Mouse (Mus musculus) stomach, embryonic 15.5 days (tissue): ENCODE measurements around the gene Rab5c. TPM values are rescaled to one million over a fixed set of nuclear protein-coding genes. Genes with fewer than 3 reads are reported as not detected.

Source experiments
- ATAC-seq: fragments of 200-750 bp; cut with Nextera tagmentation; 2 replicates; pipeline ENCODE4 v1.8.0; 2017; ENCODE audit warnings: low read depth, moderate number of reproducible peaks, moderate TSS enrichment; ENCODE audit not compliant: insufficient read depth, low FRiP score
- H3K27ac ChIP-seq: fragments of 300-500 bp; sonication (generic); 2 replicates; pipeline ENCODE4 v1.5.1; 2015; ENCODE audit warnings: mild to moderate bottlenecking, inconsistent platforms
- H3K27me3 ChIP-seq: fragments of 300-500 bp; sonication (generic); replicated peaks from 2 replicates; pipeline ENCODE4 v1.6.1; 2015; ENCODE audit warnings: inconsistent platforms
- H3K36me3 ChIP-seq: fragments of 300-500 bp; sonication (generic); 2 replicates; pipeline ENCODE4 v1.6.1; 2015; ENCODE audit warnings: inconsistent platforms
- H3K4me1 ChIP-seq: fragments of 300-500 bp; sonication (generic); 2 replicates; pipeline ENCODE4 v1.6.1; 2015; ENCODE audit warnings: inconsistent platforms
- H3K4me2 ChIP-seq: fragments of 300-500 bp; sonication (generic); 2 replicates; pipeline ENCODE4 v1.6.1; 2015; ENCODE audit warnings: mild to moderate bottlenecking, inconsistent platforms
- H3K4me3 ChIP-seq: fragments of 300-500 bp; sonication (generic); replicated peaks from 2 replicates; pipeline ENCODE4 v1.5.1; 2015; ENCODE audit warnings: inconsistent platforms
- H3K9ac ChIP-seq: fragments of 300-500 bp; sonication (generic); 2 replicates; pipeline ENCODE4 v1.6.1; 2015; ENCODE audit warnings: inconsistent platforms
- H3K9me3 ChIP-seq: fragments of 300-500 bp; sonication (generic); 2 replicates; pipeline ENCODE4 v1.6.1; 2016; ENCODE audit warnings: inconsistent platforms
- WGBS: fragments of 180-500 bp; shearing (Covaris S2); methylation state at CpG from one replicate; pipeline ENCODE4 v1.1.7; 2015; 5-methylcytosine and 5-hydroxymethylcytosine counted together
- polyA plus RNA-seq: library from polyadenylated mRNA; unstranded; fragments of >200 nt; fragmentation: Nextera tagmentation; extraction: Ambion mirVana; gene quantifications from 2 replicates; pipeline ENCODE4 v1.2.1, GENCODE M21; 2015

Gene Rab5c
- polyA plus RNA-seq, 1 experiment from 2014 or later: 25.5 TPM

GRCm38 (mm10) chr11:100750127-100750526, 12.1 kb upstream of the Rab5c start:
- no peak overlapping the region for H3K27ac ChIP-seq
- H3K4me3 ChIP-seq: no peak overlapping the region
- H3K27me3 ChIP-seq: peaks cover 21% of the 10 kb centered on the region; the same call in 1 of the 2 replicates
- H3K4me2 ChIP-seq: no peak overlapping the region
- no peak for ATAC-seq
- H3K9me3 ChIP-seq: no peaks in the 10 kb centered on the region
- no peak overlapping the region for H3K9ac ChIP-seq
- 79% methylated on average over 16 of the region's 16 CpGs for WGBS
- H3K4me1 ChIP-seq: no peaks in the 10 kb centered on the region
- no peaks in the 10 kb centered on the region for H3K36me3 ChIP-seq

GRCm38 (mm10) chr11:100749469-100749868, 11.5 kb upstream of the Rab5c start:
- H3K36me3 ChIP-seq: no peaks in the 10 kb centered on the region
- H3K9me3 ChIP-seq: no peaks in the 10 kb centered on the region
- no peak for ATAC-seq
- no peak overlapping the region for H3K4me3 ChIP-seq
- H3K9ac ChIP-seq: no peak overlapping the region
- 40% methylated on average over 25 of the region's 25 CpGs for WGBS
- peaks cover 21% of the 10 kb centered on the region; the same call in 1 of the 2 replicates for H3K27me3 ChIP-seq
- no peak overlapping the region for H3K4me2 ChIP-seq
- H3K27ac ChIP-seq: no peak overlapping the region
- H3K4me1 ChIP-seq: no peaks in the 10 kb centered on the region

- ATAC-seq: no peak
- no peaks in the 10 kb centered on the region for H3K9me3 ChIP-seq
- H3K36me3 ChIP-seq: no peaks in the 10 kb centered on the region
These were observed 10.6 kb upstream of the Rab5c start for GRCm38 (mm10) chr11:100748620-100749019.

GRCm38 (mm10) chr11:100747114-100747513, 9.1 kb upstream of the Rab5c start:
- Histone ChIP-seq H3K4me1 (no peaks in the 10 kb centered on the region), H3K9me3 (no peaks in the 10 kb centered on the region), H3K4me2 (no peak overlapping the region), H3K27ac (no peak overlapping the region), H3K9ac (no peak overlapping the region), H3K36me3 (no peaks in the 10 kb centered on the region), H3K4me3 (no peak overlapping the region), H3K27me3 (peaks cover 21% of the 10 kb centered on the region; the same call in 1 of the 2 replicates)
- WGBS: 65% methylated on average over 5 of the region's 5 CpGs
- no peak for ATAC-seq

More at GRCm38 (mm10) chr11:100748620-100749019, 10.6 kb upstream of the Rab5c start:
- Histone ChIP-seq H3K4me1 (no peaks in the 10 kb centered on the region), H3K27me3 (peaks cover 21% of the 10 kb centered on the region; the same call in 1 of the 2 replicates), H3K4me2 (no peak overlapping the region), H3K9ac (no peak overlapping the region), H3K27ac (no peak overlapping the region), H3K4me3 (no peak overlapping the region)
- WGBS: 62% methylated on average over 4 of the region's 4 CpGs

- no peaks in the 10 kb centered on the region for H3K9me3 ChIP-seq
- H3K27ac ChIP-seq: no peak overlapping the region
- H3K4me3 ChIP-seq: no peak overlapping the region
- WGBS: 80% methylated on average over 10 of the region's 10 CpGs
- no peaks in the 10 kb centered on the region for H3K36me3 ChIP-seq
- H3K27me3 ChIP-seq: peaks cover 21% of the 10 kb centered on the region; the same call in 1 of the 2 replicates
- H3K9ac ChIP-seq: no peak overlapping the region
- no peak overlapping the region for H3K4me2 ChIP-seq
- H3K4me1 ChIP-seq: no peaks in the 10 kb centered on the region
- ATAC-seq: no peak
These were observed 8.5 kb upstream of the Rab5c start for GRCm38 (mm10) chr11:100746546-100746945.

GRCm38 (mm10) chr11:100745085-100745484, 7.1 kb upstream of the Rab5c start:
- no peaks in the 10 kb centered on the region for H3K36me3 ChIP-seq
- H3K4me2 ChIP-seq: no peak overlapping the region
- ATAC-seq: no peak
- 13% methylated on average over 6 of the region's 6 CpGs for WGBS
- no peak overlapping the region for H3K4me3 ChIP-seq
- H3K27me3 ChIP-seq: peaks cover 19% of the 10 kb centered on the region; the same call in 1 of the 2 replicates
- H3K4me1 ChIP-seq: no peaks in the 10 kb centered on the region
- no peak overlapping the region for H3K9ac ChIP-seq
- no peaks in the 10 kb centered on the region for H3K9me3 ChIP-seq
- no peak overlapping the region for H3K27ac ChIP-seq

- peaks cover 12% of the 10 kb centered on the region for H3K4me1 ChIP-seq
- H3K27me3 ChIP-seq: no peaks in the 10 kb centered on the region
- no peaks in the 10 kb centered on the region for H3K9me3 ChIP-seq
- no peak overlapping the region for H3K4me3 ChIP-seq
- H3K27ac ChIP-seq: no peak overlapping the region
- H3K4me2 ChIP-seq: no peak overlapping the region
- no peak for ATAC-seq
- H3K9ac ChIP-seq: no peak overlapping the region
- H3K36me3 ChIP-seq: no peaks in the 10 kb centered on the region
- WGBS: 65% methylated on average over 6 of the region's 6 CpGs
These were observed 3.3 kb upstream of the Rab5c start for GRCm38 (mm10) chr11:100741348-100741747.

- Histone ChIP-seq H3K9me3 (no peaks in the 10 kb centered on the region), H3K4me1 (peaks cover 23% of the 10 kb centered on the region), H3K9ac (no peak overlapping the region), H3K4me2 (peak overlapping the region; percentile 70), H3K36me3 (no peaks in the 10 kb centered on the region), H3K27ac (no peak overlapping the region), H3K4me3 (peak overlapping the region; percentile 100), H3K27me3 (no peaks in the 10 kb centered on the region)
- no peak for ATAC-seq
- WGBS: 19% methylated on average over 5 of the region's 5 CpGs
These were observed 734 bp upstream of the Rab5c start for GRCm38 (mm10) chr11:100738749-100739148.

- H3K4me1 ChIP-seq: peaks cover 23% of the 10 kb centered on the region
- H3K27me3 ChIP-seq: no peaks in the 10 kb centered on the region
- H3K4me3 ChIP-seq: peak overlapping the region; percentile 100
- ATAC-seq: peak; percentile 29
- H3K9me3 ChIP-seq: no peaks in the 10 kb centered on the region
- no peaks in the 10 kb centered on the region for H3K36me3 ChIP-seq
- peak overlapping the region; percentile 75 for H3K4me2 ChIP-seq
- WGBS: 2% methylated on average over 13 of the region's 13 CpGs
- H3K27ac ChIP-seq: peak overlapping the region; percentile 61
- H3K9ac ChIP-seq: peak overlapping the region; percentile 97
These were observed 796 bp downstream of the Rab5c start for GRCm38 (mm10) chr11:100737105-100737733.

- peak overlapping the region; percentile 61; the same call in 1 of the 2 replicates for H3K27ac ChIP-seq
- H3K4me2 ChIP-seq: peak overlapping the region; percentile 75
- peak overlapping the region; percentile 100 for H3K4me3 ChIP-seq
- 56% methylated on average over 4 of the region's 4 CpGs for WGBS
- no peaks in the 10 kb centered on the region for H3K27me3 ChIP-seq
- no peaks in the 10 kb centered on the region for H3K9me3 ChIP-seq
- H3K4me1 ChIP-seq: peaks cover 23% of the 10 kb centered on the region
- H3K36me3 ChIP-seq: no peaks in the 10 kb centered on the region
- no peak for ATAC-seq
- H3K9ac ChIP-seq: 0 out of 2 replicates have a peak overlapping the region, but pooled peaks have one; percentile 97
These were observed 1.3 kb downstream of the Rab5c start for GRCm38 (mm10) chr11:100736746-100737080.

- H3K4me1 ChIP-seq: peaks cover 23% of the 10 kb centered on the region
- H3K27ac ChIP-seq: peak overlapping the region; percentile 26; the same call in 1 of the 2 replicates
- no peaks in the 10 kb centered on the region for H3K27me3 ChIP-seq
- 65% methylated on average over 14 of the region's 14 CpGs for WGBS
- H3K4me3 ChIP-seq: peak overlapping the region; percentile 100
- no peak for ATAC-seq
- peak overlapping the region; percentile 75 for H3K4me2 ChIP-seq
- no peaks in the 10 kb centered on the region for H3K36me3 ChIP-seq
- H3K9me3 ChIP-seq: no peaks in the 10 kb centered on the region
- H3K9ac ChIP-seq: no peak overlapping the region
These were observed 1.9 kb downstream of the Rab5c start for GRCm38 (mm10) chr11:100735954-100736745.
